Mouse (Mus musculus): ENCODE measurements around the gene Cpsf3. TPM values are rescaled to one million over a fixed set of nuclear protein-coding genes. Genes with fewer than 3 reads are reported as not detected.

Cpsf3 gene
- polyA plus RNA-seq, 1 experiment from 2014 or later, result 63.1 TPM

- Histone ChIP-seq H3K9ac (no peak overlapping the region), H3K27ac (no peak overlapping the region), H3K4me1 (replicated peaks) (0 out of 2 replicates have a peak, but pooled peaks cover 2% of the 10 kb centered on the region), H3K9me3 (replicated peaks) (no peaks in the 10 kb centered on the region), H3K36me3 (peaks cover 87% of the 10 kb centered on the region), H3K27me3 (no peaks in the 10 kb centered on the region), H3K4me3 (no peak overlapping the region), H3K4me2 (no peak overlapping the region)
- WGBS, result 87% methylated on average over 11 of the region's 11 CpGs
- ATAC-seq (replicated peaks; ENCODE audit: insufficient number of reproducible peaks, insufficient read depth, low FRiP score, low read depth), result no peak
Observed at GRCm38 (mm10) chr12:21298856-21299255, 13.7 kb downstream of the Cpsf3 start.

DNA sequence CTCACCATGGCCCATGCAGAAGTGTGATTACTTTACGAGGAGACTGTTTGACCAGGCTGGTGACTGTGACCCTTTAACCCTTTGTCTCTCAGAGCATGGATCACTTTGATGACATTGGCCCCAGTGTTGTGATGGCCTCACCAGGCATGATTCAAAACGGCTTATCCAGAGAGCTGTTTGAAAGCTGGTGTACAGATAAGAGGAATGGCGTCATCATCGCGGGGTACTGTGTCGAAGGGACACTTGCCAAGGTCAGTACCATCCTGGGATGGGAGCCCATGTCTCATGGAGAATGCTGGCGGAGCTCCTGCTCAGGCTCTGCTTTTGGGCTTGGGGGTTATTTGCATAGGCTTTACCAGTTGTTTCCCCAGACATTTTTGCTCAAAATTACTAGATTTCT, 16.1 kb downstream of the Cpsf3 start:
- Histone ChIP-seq H3K36me3 (peaks cover 71% of the 10 kb centered on the region), H3K4me1 (replicated peaks) (0 out of 2 replicates have a peak, but pooled peaks cover 2% of the 10 kb centered on the region), H3K9me3 (replicated peaks) (no peaks in the 10 kb centered on the region), H3K9ac (no peak overlapping the region), H3K27ac (0 out of 2 replicates have a peak overlapping the region, but pooled peaks have one; percentile 6), H3K4me2 (no peak overlapping the region), H3K4me3 (no peak overlapping the region), H3K27me3 (no peaks in the 10 kb centered on the region)
- ATAC-seq (replicated peaks; ENCODE audit: insufficient number of reproducible peaks, insufficient read depth, low FRiP score, low read depth), result no peak
- 64% methylated on average over 7 of the region's 7 CpGs for WGBS

- no peak for ATAC-seq (replicated peaks; ENCODE audit: insufficient number of reproducible peaks, insufficient read depth, low FRiP score, low read depth)
- no peak overlapping the region for H3K4me3 ChIP-seq
- no peak overlapping the region for H3K4me2 ChIP-seq
- 80% methylated on average over 8 of the region's 8 CpGs for WGBS
- H3K9ac ChIP-seq, result no peak overlapping the region
- no peaks in the 10 kb centered on the region for H3K9me3 ChIP-seq (replicated peaks)
- no peaks in the 10 kb centered on the region for H3K27me3 ChIP-seq
- peak overlapping the region; percentile 6; the same call in 1 of the 2 replicates for H3K27ac ChIP-seq
- 0 out of 2 replicates have a peak, but pooled peaks cover 2% of the 10 kb centered on the region for H3K4me1 ChIP-seq (replicated peaks)
- H3K36me3 ChIP-seq, result peaks cover 72% of the 10 kb centered on the region
Observed at GRCm38 (mm10) chr12:21301932-21302331, 16.7 kb downstream of the Cpsf3 start.

- no peak overlapping the region for H3K27ac ChIP-seq
- WGBS, result 69% methylated on average over 5 of the region's 5 CpGs
- ATAC-seq (replicated peaks; ENCODE audit: insufficient number of reproducible peaks, insufficient read depth, low FRiP score, low read depth), result no peak
Observed at GRCm38 (mm10) chr12:21302361-21302783, 17.2 kb downstream of the Cpsf3 start.

DNA sequence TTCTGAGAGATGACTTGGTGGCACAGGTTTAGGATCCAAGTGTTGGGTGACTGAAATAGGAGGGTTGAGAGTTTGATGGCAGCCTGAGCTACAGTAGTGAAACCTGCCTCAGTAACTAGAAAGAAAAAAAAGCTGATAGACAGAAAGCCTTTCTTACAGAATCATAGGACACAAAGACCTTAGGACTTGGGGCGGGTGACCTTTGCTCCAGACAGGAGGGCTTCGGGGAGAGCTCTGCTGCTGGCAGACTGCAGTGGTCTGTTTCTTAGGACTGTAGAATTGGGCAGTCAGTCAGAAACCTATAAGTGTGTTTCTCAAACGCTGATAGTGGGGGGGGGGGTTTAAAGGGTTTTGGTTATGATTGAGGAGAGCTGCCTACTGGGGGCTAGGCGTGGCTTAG, 20.6 kb downstream of the Cpsf3 start:
- Histone ChIP-seq H3K36me3 (peaks cover 73% of the 10 kb centered on the region), H3K9me3 (replicated peaks) (no peaks in the 10 kb centered on the region), H3K4me3 (no peak overlapping the region), H3K9ac (no peak overlapping the region), H3K27ac (no peak overlapping the region), H3K4me2 (no peak overlapping the region), H3K27me3 (no peaks in the 10 kb centered on the region), H3K4me1 (replicated peaks) (0 out of 2 replicates have a peak, but pooled peaks cover 2% of the 10 kb centered on the region)
- 94% methylated on average over 4 of the region's 4 CpGs for WGBS
- no peak for ATAC-seq (replicated peaks; ENCODE audit: insufficient number of reproducible peaks, insufficient read depth, low FRiP score, low read depth)

More at GRCm38 (mm10) chr12:21302361-21302783, 17.2 kb downstream of the Cpsf3 start:
- Histone ChIP-seq H3K9ac (no peak overlapping the region), H3K4me3 (no peak overlapping the region), H3K4me1 (replicated peaks) (0 out of 2 replicates have a peak, but pooled peaks cover 2% of the 10 kb centered on the region), H3K27me3 (no peaks in the 10 kb centered on the region), H3K4me2 (no peak overlapping the region), H3K9me3 (replicated peaks) (no peaks in the 10 kb centered on the region), H3K36me3 (peaks cover 71% of the 10 kb centered on the region)

- no peaks in the 10 kb centered on the region for H3K27me3 ChIP-seq
- 0 out of 2 replicates have a peak, but pooled peaks cover 2% of the 10 kb centered on the region for H3K4me1 ChIP-seq (replicated peaks)
- no peak overlapping the region for H3K27ac ChIP-seq
- H3K4me3 ChIP-seq, result no peak overlapping the region
- WGBS, result 83% methylated on average over 4 of the region's 4 CpGs
- H3K4me2 ChIP-seq, result no peak overlapping the region
- H3K36me3 ChIP-seq, result peaks cover 75% of the 10 kb centered on the region
- no peaks in the 10 kb centered on the region for H3K9me3 ChIP-seq (replicated peaks)
- no peak overlapping the region for H3K9ac ChIP-seq
- no peak for ATAC-seq (replicated peaks; ENCODE audit: insufficient number of reproducible peaks, insufficient read depth, low FRiP score, low read depth)
Observed at GRCm38 (mm10) chr12:21306721-21307120, 21.5 kb downstream of the Cpsf3 start.

- Histone ChIP-seq H3K4me1 (replicated peaks) (peaks cover 11% of the 10 kb centered on the region; the same call in 1 of the 2 replicates), H3K36me3 (peaks cover 62% of the 10 kb centered on the region), H3K27me3 (no peaks in the 10 kb centered on the region), H3K4me2 (no peak overlapping the region), H3K27ac (no peak overlapping the region), H3K4me3 (no peak overlapping the region), H3K9ac (no peak overlapping the region), H3K9me3 (replicated peaks) (no peaks in the 10 kb centered on the region)
- 87% methylated on average over 5 of the region's 5 CpGs for WGBS
- ATAC-seq (replicated peaks; ENCODE audit: insufficient number of reproducible peaks, insufficient read depth, low FRiP score, low read depth), result no peak
Observed at GRCm38 (mm10) chr12:21312201-21312600, 27.0 kb downstream of the Cpsf3 start.

- peaks cover 13% of the 10 kb centered on the region; the same call in 1 of the 2 replicates for H3K4me1 ChIP-seq (replicated peaks)
- H3K36me3 ChIP-seq, result peaks cover 34% of the 10 kb centered on the region
- peak; percentile 93 for ATAC-seq (replicated peaks; ENCODE audit: insufficient number of reproducible peaks, insufficient read depth, low FRiP score, low read depth)
- H3K9me3 ChIP-seq (replicated peaks), result no peaks in the 10 kb centered on the region
- peak within 1 kb of the TSS; percentile 81 for H3K27ac ChIP-seq
- peak within 1 kb of the TSS; percentile 80 for H3K9ac ChIP-seq
- WGBS, result 2% methylated on average over 59 of the region's 59 CpGs
- H3K4me3 ChIP-seq, result peak within 1 kb of the TSS; percentile 85
- no peaks in the 10 kb centered on the region for H3K27me3 ChIP-seq
- H3K4me2 ChIP-seq, result peak within 1 kb of the TSS; percentile 80
Observed at GRCm38 (mm10) chr12:21315923-21316868, 31.0 kb downstream of the Cpsf3 start, which contains the start of gene Iah1. TSS of gene Iah1 (plus strand) at chr12:21316389.

DNA sequence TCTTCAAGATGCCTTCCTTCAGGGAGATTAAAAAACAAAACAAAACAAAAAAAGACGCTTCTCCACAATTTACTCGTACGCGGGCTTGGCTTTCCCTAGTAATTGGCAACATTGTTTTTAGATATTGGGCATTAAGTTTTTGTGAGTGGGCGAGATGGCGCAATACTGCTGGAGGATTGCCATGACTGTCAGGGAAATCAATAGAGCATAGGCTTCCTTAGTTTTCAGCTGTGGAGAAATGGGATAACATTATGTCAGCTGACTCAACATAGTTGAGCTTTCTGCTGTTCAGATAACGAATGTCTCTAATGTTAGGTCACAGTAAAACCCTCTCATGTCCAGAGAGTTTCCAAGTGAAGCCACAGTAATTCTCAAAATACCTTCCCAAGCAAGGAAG, 31.7 kb downstream of the Cpsf3 start:
- no peak for ATAC-seq (replicated peaks; ENCODE audit: insufficient number of reproducible peaks, insufficient read depth, low FRiP score, low read depth)
- Histone ChIP-seq H3K27me3 (no peaks in the 10 kb centered on the region), H3K27ac (peak overlapping the region; percentile 81), H3K9me3 (replicated peaks) (no peaks in the 10 kb centered on the region), H3K36me3 (peaks cover 32% of the 10 kb centered on the region), H3K9ac (peak overlapping the region; percentile 80), H3K4me1 (replicated peaks) (peaks cover 13% of the 10 kb centered on the region; the same call in 1 of the 2 replicates), H3K4me2 (peak overlapping the region; percentile 80), H3K4me3 (peak overlapping the region; percentile 85)
- WGBS, result 22% methylated on average over 7 of the region's 7 CpGs

DNA sequence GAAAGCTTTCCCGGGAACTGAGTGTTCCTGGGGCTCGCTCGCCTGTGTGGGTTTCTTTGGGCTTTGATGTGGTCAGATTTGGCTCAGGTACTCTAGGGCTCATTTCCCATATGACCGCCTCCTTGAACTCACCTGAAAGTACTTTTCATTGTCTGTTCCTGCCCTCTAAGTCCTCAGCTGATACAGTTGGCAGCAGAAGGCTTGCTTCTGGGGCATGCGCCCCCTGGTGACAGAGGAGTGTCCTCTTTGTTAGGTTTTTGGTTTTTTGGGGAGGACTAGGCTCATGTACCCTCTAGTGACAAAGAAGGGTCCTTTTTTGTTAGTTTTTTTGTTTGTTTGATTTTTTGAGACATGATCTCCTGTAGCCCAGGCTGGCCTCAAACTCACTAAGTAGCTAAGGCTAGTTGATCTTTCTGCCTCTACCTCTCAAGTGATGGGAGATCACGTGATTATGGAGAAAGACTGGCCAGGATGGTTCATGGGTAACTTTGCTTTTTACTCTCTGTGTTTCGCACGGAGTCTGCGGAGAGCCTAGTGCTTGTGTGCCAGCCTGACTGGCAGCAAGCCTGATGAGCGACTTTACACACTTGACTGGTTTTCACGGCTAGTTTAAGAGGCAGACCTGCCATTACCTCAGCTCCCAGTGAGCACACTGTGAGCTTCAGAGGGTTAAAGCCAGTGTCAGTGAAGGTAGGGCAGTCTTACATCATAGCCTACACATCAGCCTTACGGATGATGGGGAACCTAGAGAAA, 33.1 kb downstream of the Cpsf3 start:
- no peaks in the 10 kb centered on the region for H3K27me3 ChIP-seq
- H3K9me3 ChIP-seq (replicated peaks), result no peaks in the 10 kb centered on the region
- no peak for ATAC-seq (replicated peaks; ENCODE audit: insufficient number of reproducible peaks, insufficient read depth, low FRiP score, low read depth)
- H3K9ac ChIP-seq, result no peak overlapping the region
- 82% methylated on average over 12 of the region's 12 CpGs for WGBS
- no peak overlapping the region for H3K4me2 ChIP-seq
- peaks cover 13% of the 10 kb centered on the region; the same call in 1 of the 2 replicates for H3K4me1 ChIP-seq (replicated peaks)
- no peak overlapping the region for H3K27ac ChIP-seq
- H3K36me3 ChIP-seq, result peaks cover 24% of the 10 kb centered on the region
- no peak overlapping the region for H3K4me3 ChIP-seq

- Histone ChIP-seq H3K4me1 (replicated peaks) (peaks cover 13% of the 10 kb centered on the region; the same call in 1 of the 2 replicates), H3K4me2 (no peak overlapping the region), H3K36me3 (peaks cover 19% of the 10 kb centered on the region), H3K27ac (no peak overlapping the region), H3K9me3 (replicated peaks) (no peaks in the 10 kb centered on the region), H3K9ac (no peak overlapping the region), H3K4me3 (no peak overlapping the region), H3K27me3 (no peaks in the 10 kb centered on the region)
- no peak for ATAC-seq (replicated peaks; ENCODE audit: insufficient number of reproducible peaks, insufficient read depth, low FRiP score, low read depth)
- 76% methylated on average over 4 of the region's 4 CpGs for WGBS
Observed at GRCm38 (mm10) chr12:21320317-21320716, 35.1 kb downstream of the Cpsf3 start.

All from heart, embryonic 15.5 days (tissue).